Mouse (Mus musculus): Measurements from ENCODE around the gene Ap5s1.
"Not testable (repeated sequence)": the region's sequence is repeated elsewhere in the genome, so short reads cannot be mapped to it uniquely, and the experiment has no call there.

Gene Ap5s1

GRCm38 (mm10) chr2:131221853-131222515, 15.1 kb downstream of the Ap5s1 start:
- no peak for DNase-seq (ENCODE audit: low spot score)

- no peak for DNase-seq (ENCODE audit: low spot score)
Measured at GRCm38 (mm10) chr2:131222562-131222961, 15.7 kb downstream of the Ap5s1 start.

- no peak for DNase-seq (ENCODE audit: low spot score)
Measured at GRCm38 (mm10) chr2:131223569-131223968, 16.7 kb downstream of the Ap5s1 start.

GRCm38 (mm10) chr2:131225178-131225577, 18.3 kb downstream of the Ap5s1 start:
- no peak for DNase-seq (ENCODE audit: low spot score)

- DNase-seq (ENCODE audit: low spot score): not testable (repeated sequence)
Measured at GRCm38 (mm10) chr2:131226669-131227068, 19.8 kb downstream of the Ap5s1 start.

GRCm38 (mm10) chr2:131227243-131227642, 20.4 kb downstream of the Ap5s1 start:
- no peak for DNase-seq (ENCODE audit: low spot score)

GRCm38 (mm10) chr2:131232558-131232957, 25.7 kb downstream of the Ap5s1 start:
- DNase-seq (ENCODE audit: low spot score): no peak

GRCm38 (mm10) chr2:131233307-131234126, 26.6 kb downstream of the Ap5s1 start, which contains the start of gene Mavs:
Mavs (plus strand) TSS chr2:131234063.
- DNase-seq (ENCODE audit: low spot score): peak; percentile 88

GRCm38 (mm10) chr2:131234127-131234650, 27.3 kb downstream of the Ap5s1 start:
- no peak for DNase-seq (ENCODE audit: low spot score)

- no peak for DNase-seq (ENCODE audit: low spot score)
Measured at GRCm38 (mm10) chr2:131234970-131235635, 28.2 kb downstream of the Ap5s1 start.

GRCm38 (mm10) chr2:131242180-131242579, 35.3 kb downstream of the Ap5s1 start:
- DNase-seq (ENCODE audit: low spot score): no peak

- DNase-seq (ENCODE audit: low spot score): no peak
Measured at GRCm38 (mm10) chr2:131242929-131243328, 36.1 kb downstream of the Ap5s1 start.

- DNase-seq (ENCODE audit: low spot score): peak; percentile 19
Measured at GRCm38 (mm10) chr2:131253681-131254328, 46.9 kb downstream of the Ap5s1 start.

GRCm38 (mm10) chr2:131254329-131254713, 47.4 kb downstream of the Ap5s1 start:
- no peak for DNase-seq (ENCODE audit: low spot score)

- no peak for DNase-seq (ENCODE audit: low spot score)
Measured at GRCm38 (mm10) chr2:131255738-131256137, 48.9 kb downstream of the Ap5s1 start.

GRCm38 (mm10) chr2:131258693-131259092, 51.8 kb downstream of the Ap5s1 start:
- DNase-seq (ENCODE audit: low spot score): no peak

- no peak for DNase-seq (ENCODE audit: low spot score)
Measured at GRCm38 (mm10) chr2:131260544-131261307, 53.8 kb downstream of the Ap5s1 start.

GRCm38 (mm10) chr2:131261481-131262212, 54.8 kb downstream of the Ap5s1 start:
- no peak for DNase-seq (ENCODE audit: low spot score)

GRCm38 (mm10) chr2:131262213-131262672, 55.4 kb downstream of the Ap5s1 start, which contains the start of gene Pank2:
Pank2 (plus strand) TSS chr2:131262495.
- peak; percentile 97 for DNase-seq (ENCODE audit: low spot score)

Measured in left cerebral cortex, adult 11 months (tissue).